Mouse (Mus musculus) midbrain, embryonic 13.5 days (tissue): ENCODE measurements at regions not wholly inside any gene's neighbourhood (a gene's known extent, or its start where the extent isn't known, plus 50 kb on each side); places are given as distances from the start of the nearest gene placed in this dataset.

Source experiments
- ATAC-seq: fragments of 200-750 bp; cut with Nextera tagmentation; 2 replicates; pipeline ENCODE4 v1.8.0; 2017; ENCODE audit warnings: mild to moderate bottlenecking, moderate TSS enrichment, moderate library complexity
- H3K27ac ChIP-seq: fragments of 300-500 bp; sonication (generic); 2 replicates; pipeline ENCODE4 v1.5.1; 2015; ENCODE audit warnings: inconsistent platforms, mild to moderate bottlenecking, moderate library complexity
- H3K27me3 ChIP-seq: fragments of 300-500 bp; sonication (generic); 2 replicates; pipeline ENCODE4 v1.6.1; 2015; ENCODE audit warnings: mild to moderate bottlenecking, inconsistent platforms
- H3K36me3 ChIP-seq: fragments of 300-500 bp; sonication (generic); 2 replicates; pipeline ENCODE4 v1.6.1; 2015; ENCODE audit warnings: mild to moderate bottlenecking, inconsistent platforms
- H3K4me1 ChIP-seq: fragments of 300-500 bp; sonication (generic); replicated peaks from 2 replicates; pipeline ENCODE4 v1.6.1; 2015; ENCODE audit warnings: inconsistent platforms
- H3K4me2 ChIP-seq: fragments of 300-500 bp; sonication (generic); replicated peaks from 2 replicates; pipeline ENCODE4 v1.6.1; 2015; ENCODE audit warnings: moderate library complexity, mild to moderate bottlenecking, inconsistent platforms
- H3K4me3 ChIP-seq: fragments of 300-500 bp; sonication (generic); replicated peaks from 2 replicates; pipeline ENCODE4 v1.5.1; 2015; ENCODE audit warnings: mild to moderate bottlenecking, inconsistent platforms
- H3K9ac ChIP-seq: fragments of 300-500 bp; sonication (generic); replicated peaks from 2 replicates; pipeline ENCODE4 v1.6.1; 2015; ENCODE audit warnings: mild to moderate bottlenecking, inconsistent platforms
- H3K9me3 ChIP-seq: fragments of 300-500 bp; sonication (generic); 2 replicates; pipeline ENCODE4 v1.6.1; 2016; ENCODE audit warnings: mild to moderate bottlenecking, inconsistent platforms
- WGBS: fragments of 180-500 bp; shearing (Covaris S2); methylation state at CpG from one replicate; pipeline ENCODE4 v1.1.7; 2015; 5-methylcytosine and 5-hydroxymethylcytosine counted together

- no peak overlapping the region for H3K9ac ChIP-seq
- H3K36me3 ChIP-seq = no peaks in the 10 kb centered on the region
- WGBS = 10% methylated on average over 14 of the region's 14 CpGs
- H3K27ac ChIP-seq = peak overlapping the region; percentile 77
- H3K4me1 ChIP-seq = peaks cover 26% of the 10 kb centered on the region
- H3K4me2 ChIP-seq = 0 out of 2 replicates have a peak overlapping the region, but pooled peaks have one; percentile 1
- no peak overlapping the region for H3K4me3 ChIP-seq
- peak; percentile 66 for ATAC-seq
- peaks cover 4% of the 10 kb centered on the region for H3K9me3 ChIP-seq
- no peaks in the 10 kb centered on the region for H3K27me3 ChIP-seq
Observed at GRCm38 (mm10) chr14:24606444-24607173, 119.7 kb downstream of the Rps24 start.

GRCm38 (mm10) chr14:24608356-24608755 lies 121.4 kb downstream of the Rps24 start:
- peaks cover 19% of the 10 kb centered on the region for H3K4me1 ChIP-seq
- H3K4me2 ChIP-seq = no peak overlapping the region
- peaks cover 4% of the 10 kb centered on the region for H3K9me3 ChIP-seq
- no peaks in the 10 kb centered on the region for H3K36me3 ChIP-seq
- no peak for ATAC-seq
- H3K27me3 ChIP-seq = no peaks in the 10 kb centered on the region
- H3K27ac ChIP-seq = no peak overlapping the region
- no peak overlapping the region for H3K4me3 ChIP-seq
- 75% methylated on average over 1 of the region's 1 CpGs for WGBS
- no peak overlapping the region for H3K9ac ChIP-seq

- peaks cover 4% of the 10 kb centered on the region for H3K9me3 ChIP-seq
- no peaks in the 10 kb centered on the region for H3K27me3 ChIP-seq
- ATAC-seq = no peak
- peaks cover 30% of the 10 kb centered on the region for H3K4me1 ChIP-seq
- H3K27ac ChIP-seq = no peak overlapping the region
- H3K9ac ChIP-seq = no peak overlapping the region
- H3K36me3 ChIP-seq = no peaks in the 10 kb centered on the region
- 84% methylated on average over 4 of the region's 4 CpGs for WGBS
- H3K4me2 ChIP-seq = no peak overlapping the region
- H3K4me3 ChIP-seq = no peak overlapping the region
Observed at GRCm38 (mm10) chr14:24612254-24612995, 125.5 kb downstream of the Rps24 start.

- Histone ChIP-seq H3K4me2 (no peak overlapping the region), H3K9ac (0 out of 2 replicates have a peak overlapping the region, but pooled peaks have one; percentile 7), H3K27me3 (no peaks in the 10 kb centered on the region), H3K4me1 (peaks cover 56% of the 10 kb centered on the region), H3K27ac (peak overlapping the region; percentile 100), H3K4me3 (no peak overlapping the region), H3K9me3 (no peaks in the 10 kb centered on the region), H3K36me3 (no peaks in the 10 kb centered on the region)
- no peak for ATAC-seq
- 49% methylated on average over 3 of the region's 3 CpGs for WGBS
Observed at GRCm38 (mm10) chr14:24615776-24616175, 128.9 kb downstream of the Rps24 start.

GRCm38 (mm10) chr14:24616306-24617125 lies 129.6 kb downstream of the Rps24 start:
- H3K9me3 ChIP-seq = no peaks in the 10 kb centered on the region
- H3K4me2 ChIP-seq = peak overlapping the region; percentile 35
- 8% methylated on average over 10 of the region's 10 CpGs for WGBS
- peak overlapping the region; percentile 56 for H3K9ac ChIP-seq
- H3K27me3 ChIP-seq = no peaks in the 10 kb centered on the region
- no peaks in the 10 kb centered on the region for H3K36me3 ChIP-seq
- H3K4me1 ChIP-seq = peaks cover 56% of the 10 kb centered on the region
- ATAC-seq = no peak
- H3K27ac ChIP-seq = peak overlapping the region; percentile 100
- H3K4me3 ChIP-seq = no peak overlapping the region

- Histone ChIP-seq H3K27me3 (no peaks in the 10 kb centered on the region), H3K27ac (peak overlapping the region; percentile 100), H3K36me3 (no peaks in the 10 kb centered on the region), H3K4me2 (peak overlapping the region; percentile 35), H3K4me3 (no peak overlapping the region), H3K4me1 (peaks cover 56% of the 10 kb centered on the region), H3K9ac (peak overlapping the region; percentile 56), H3K9me3 (no peaks in the 10 kb centered on the region)
- ATAC-seq = no peak
- WGBS = 2% methylated on average over 3 of the region's 3 CpGs
Observed at GRCm38 (mm10) chr14:24617126-24617375, 130.1 kb downstream of the Rps24 start.

GRCm38 (mm10) chr14:24617393-24617861 lies 130.5 kb downstream of the Rps24 start:
- Histone ChIP-seq H3K4me3 (no peak overlapping the region), H3K4me2 (peak overlapping the region; percentile 35), H3K9me3 (no peaks in the 10 kb centered on the region), H3K27ac (peak overlapping the region; percentile 100), H3K9ac (peak overlapping the region; percentile 61), H3K4me1 (peaks cover 56% of the 10 kb centered on the region), H3K27me3 (no peaks in the 10 kb centered on the region), H3K36me3 (no peaks in the 10 kb centered on the region)
- ATAC-seq = peak; percentile 90
- WGBS = 1% methylated on average over 10 of the region's 10 CpGs

- H3K27me3 ChIP-seq = no peaks in the 10 kb centered on the region
- H3K4me3 ChIP-seq = no peak overlapping the region
- peak overlapping the region; percentile 35 for H3K4me2 ChIP-seq
- peak; percentile 82 for ATAC-seq
- no peaks in the 10 kb centered on the region for H3K36me3 ChIP-seq
- H3K27ac ChIP-seq = peak overlapping the region; percentile 100
- H3K9me3 ChIP-seq = no peaks in the 10 kb centered on the region
- 9% methylated on average over 16 of the region's 16 CpGs for WGBS
- peaks cover 56% of the 10 kb centered on the region for H3K4me1 ChIP-seq
- H3K9ac ChIP-seq = peak overlapping the region; percentile 61
Observed at GRCm38 (mm10) chr14:24618226-24619038, 131.5 kb downstream of the Rps24 start.

GRCm38 (mm10) chr14:24631994-24632393 lies 145.1 kb downstream of the Rps24 start:
- Histone ChIP-seq H3K36me3 (no peaks in the 10 kb centered on the region), H3K4me2 (no peak overlapping the region), H3K9ac (no peak overlapping the region), H3K9me3 (0 out of 2 replicates have a peak, but pooled peaks cover under 1% of the 10 kb centered on the region), H3K27ac (no peak overlapping the region), H3K4me1 (no peaks in the 10 kb centered on the region), H3K27me3 (no peaks in the 10 kb centered on the region), H3K4me3 (no peak overlapping the region)
- ATAC-seq = no peak
- WGBS = 93% methylated on average over 1 of the region's 1 CpGs

GRCm38 (mm10) chr14:24641853-24642252 lies 154.9 kb downstream of the Rps24 start:
- Histone ChIP-seq H3K4me2 (no peak overlapping the region), H3K27me3 (no peaks in the 10 kb centered on the region), H3K4me3 (no peak overlapping the region), H3K9ac (no peak overlapping the region), H3K36me3 (no peaks in the 10 kb centered on the region), H3K9me3 (no peaks in the 10 kb centered on the region), H3K4me1 (peaks cover 40% of the 10 kb centered on the region), H3K27ac (no peak overlapping the region)
- no peak for ATAC-seq
- 61% methylated on average over 5 of the region's 5 CpGs for WGBS

GRCm38 (mm10) chr14:24644117-24644808 lies 157.3 kb downstream of the Rps24 start:
- H3K9me3 ChIP-seq = no peaks in the 10 kb centered on the region
- H3K4me1 ChIP-seq = peaks cover 42% of the 10 kb centered on the region
- no peak overlapping the region for H3K4me3 ChIP-seq
- peak; percentile 84 for ATAC-seq
- H3K9ac ChIP-seq = no peak overlapping the region
- WGBS = 9% methylated on average over 6 of the region's 6 CpGs
- peak overlapping the region; percentile 83 for H3K27ac ChIP-seq
- H3K4me2 ChIP-seq = no peak overlapping the region
- H3K27me3 ChIP-seq = no peaks in the 10 kb centered on the region
- no peaks in the 10 kb centered on the region for H3K36me3 ChIP-seq
